Mouse (Mus musculus) small intestine, adult 2 months (tissue): ENCODE measurements around the gene Lmx1a.

Source experiments
- CTCF ChIP-seq: fragments of 200-500 bp; IDR thresholded peaks from 2 replicates; pipeline ENCODE4 v1.5.1; 2012; ENCODE audit warnings: low read depth, mild to moderate bottlenecking, control low read depth, inconsistent platforms, low read length, moderate library complexity, mixed read lengths; ENCODE audit not compliant: insufficient replicate concordance, insufficient read length; ENCODE audit errors: extremely low read depth
- POLR2A ChIP-seq: fragments of 200-500 bp; IDR thresholded peaks from 2 replicates; pipeline ENCODE4 v1.6.1; 2012; ENCODE audit warnings: low read depth, mild to moderate bottlenecking, control low read depth, inconsistent platforms, low read length, moderate library complexity

GRCm38 (mm10) chr1:167766619-167767018 is 77.6 kb downstream of the Lmx1a start:
- no peak for TF ChIP-seq CTCF
- no peak for TF ChIP-seq POLR2A
